In the genomic region with DNA sequence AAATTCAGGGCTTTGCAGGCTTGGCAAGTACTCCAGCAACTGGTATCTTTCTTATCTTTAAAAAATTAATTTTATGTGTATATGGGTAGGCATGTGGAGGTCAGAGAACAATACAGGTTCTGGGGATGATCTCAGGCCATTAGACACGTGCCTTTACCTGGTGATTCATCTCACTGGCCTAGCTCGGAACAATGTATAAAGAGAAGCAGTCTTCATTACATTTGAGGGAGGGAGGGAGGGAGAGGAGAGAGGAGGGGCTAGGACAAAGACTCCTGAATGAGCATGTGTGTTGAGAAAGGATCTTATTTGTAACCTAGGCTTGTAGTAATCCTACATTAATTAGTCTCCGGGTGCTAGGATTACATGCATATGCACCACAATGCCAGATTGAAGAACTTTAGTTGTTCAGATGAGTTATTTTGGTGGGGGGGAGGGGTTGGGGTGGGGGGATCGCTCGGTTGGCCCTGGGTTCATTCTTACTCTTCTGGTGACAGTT, we compare ENCODE assay signal across 15 mouse cellular contexts. TPM values are rescaled to one million over a fixed set of nuclear protein-coding genes. Genes with fewer than 3 reads are reported as not detected.
DNase-seq lines count a peak whose midpoint lies in the region; ATAC-seq and TF ChIP-seq lines count a peak whose summit lies in the region.
"Had no signal": no experiment of that assay in that cellular context is flagged by ENCODE, and none has a peak within 500 bp of the region (broad histone marks: within the 10 kb centered on the region; RNA-seq: fewer than 3 reads in every experiment).

No protein-coding gene starts in this region.

- no peak overlapping the region for H3K4me3 ChIP-seq in forebrain, embryonic 10.5 days
- no peak overlapping the region for H3K4me3 ChIP-seq in forebrain, postnatal 0 days (ENCODE audit: low read depth, low read length)
- H3K4me3 ChIP-seq in midbrain, embryonic 13.5 days (replicated peaks): no peak overlapping the region
- H3K4me3 ChIP-seq in midbrain, embryonic 16.5 days (ENCODE audit: low read depth, low read length): no peak overlapping the region
- no peak overlapping the region for H3K4me3 ChIP-seq in forebrain, embryonic 14.5 days (ENCODE audit: low read depth, low read length)
- no peak overlapping the region for H3K4me3 ChIP-seq in liver, embryonic 16.5 days (ENCODE audit: low read depth, low read length)
- H3K4me3 ChIP-seq: limb, embryonic 13.5 days had no signal

- no peaks in the 10 kb centered on the region for H3K27me3 ChIP-seq in forebrain, embryonic 10.5 days (ENCODE audit: poor library complexity, severe bottlenecking)
- H3K27me3 ChIP-seq in forebrain, postnatal 0 days (ENCODE audit: insufficient read depth, low read length): no peaks in the 10 kb centered on the region
- H3K27me3 ChIP-seq in midbrain, embryonic 13.5 days: no peaks in the 10 kb centered on the region
- no peaks in the 10 kb centered on the region for H3K27me3 ChIP-seq in midbrain, embryonic 16.5 days (ENCODE audit: control insufficient read depth, insufficient read depth, low read depth, low read length)
- H3K27me3 ChIP-seq in forebrain, embryonic 14.5 days (replicated peaks; ENCODE audit: control insufficient read depth, insufficient read depth, low read length): no peaks in the 10 kb centered on the region
- no peaks in the 10 kb centered on the region for H3K27me3 ChIP-seq in liver, embryonic 16.5 days (ENCODE audit: control insufficient read depth, insufficient read depth, low read depth, low read length)
- H3K27me3 ChIP-seq: limb, embryonic 13.5 days had no signal

- no peak overlapping the region for H3K9ac ChIP-seq in forebrain, postnatal 0 days
- H3K9ac ChIP-seq in midbrain, embryonic 13.5 days (replicated peaks): no peak overlapping the region
- H3K9ac ChIP-seq in midbrain, embryonic 16.5 days (ENCODE audit: low read depth, low read length): no peak overlapping the region
- no peak overlapping the region for H3K9ac ChIP-seq in forebrain, embryonic 14.5 days (ENCODE audit: low read length)
- H3K9ac ChIP-seq in liver, embryonic 16.5 days (ENCODE audit: low read depth, low read length): 0 out of 2 replicates have a peak overlapping the region, but pooled peaks have one; percentile 35
- H3K9ac ChIP-seq: limb, embryonic 13.5 days had no signal

- 51% methylated on average over 5 of the region's 5 CpGs for WGBS in forebrain, embryonic 10.5 days
- 11% methylated on average over 5 of the region's 5 CpGs for WGBS in forebrain, postnatal 0 days
- 39% methylated on average over 5 of the region's 5 CpGs for WGBS in midbrain, embryonic 13.5 days
- 31% methylated on average over 5 of the region's 5 CpGs for WGBS in midbrain, embryonic 16.5 days
- 9% methylated on average over 5 of the region's 5 CpGs for WGBS in forebrain, embryonic 14.5 days
- WGBS in liver, embryonic 16.5 days (ENCODE audit: insufficient replicate concordance): 72% methylated on average over 5 of the region's 5 CpGs

- intact Hi-C loops in gastrocnemius, postnatal 14 days (cut with DNase I; ENCODE audit: low total_unique reads): no loop called here

- no peak for ATAC-seq in forebrain, postnatal 0 days
- peak; percentile 50 for ATAC-seq in midbrain, embryonic 13.5 days
- no peak for ATAC-seq in midbrain, embryonic 16.5 days
- ATAC-seq in forebrain, embryonic 14.5 days: no peak
- no peak for ATAC-seq in liver, embryonic 16.5 days (ENCODE audit: low read depth)
- ATAC-seq: hindbrain, postnatal 0 days had no signal

- H3K36me3 ChIP-seq in forebrain, embryonic 10.5 days (replicated peaks): peaks cover 40% of the 10 kb centered on the region
- no peaks in the 10 kb centered on the region for H3K36me3 ChIP-seq in forebrain, postnatal 0 days (ENCODE audit: insufficient read depth)
- H3K36me3 ChIP-seq in midbrain, embryonic 13.5 days: peaks cover 5% of the 10 kb centered on the region; the same call in 1 of the 2 replicates
- no peaks in the 10 kb centered on the region for H3K36me3 ChIP-seq in midbrain, embryonic 16.5 days (ENCODE audit: control insufficient read depth, insufficient read depth, low read length)
- H3K36me3 ChIP-seq in forebrain, embryonic 14.5 days (ENCODE audit: control insufficient read depth, insufficient read depth, low read length): peaks cover 6% of the 10 kb centered on the region; the same call in 1 of the 2 replicates
- H3K36me3 ChIP-seq in liver, embryonic 16.5 days (ENCODE audit: control insufficient read depth, insufficient read depth): no peaks in the 10 kb centered on the region; the same call in 1 of the 2 replicates

- no peak overlapping the region for H3K4me2 ChIP-seq in forebrain, postnatal 0 days (ENCODE audit: low read depth)
- H3K4me2 ChIP-seq in midbrain, embryonic 13.5 days (replicated peaks): no peak overlapping the region
- no peak overlapping the region for H3K4me2 ChIP-seq in midbrain, embryonic 16.5 days (ENCODE audit: low read length)
- H3K4me2 ChIP-seq in forebrain, embryonic 14.5 days (ENCODE audit: low read length): no peak overlapping the region
- H3K4me2 ChIP-seq in liver, embryonic 16.5 days (ENCODE audit: low read depth, low read length): peak overlapping the region; percentile 46; the same call in 1 of the 2 replicates
- H3K4me2 ChIP-seq: limb, embryonic 13.5 days had no signal

- no peak for DNase-seq in forebrain, embryonic 10.5 days (ENCODE audit: extremely low spot score, low spot score)
- no peak for DNase-seq in forebrain, postnatal 0 days
- peak; percentile 34 for DNase-seq in forebrain, embryonic 14.5 days (ENCODE audit: low spot score)
- no peak for DNase-seq in cerebellum, adult 11 months
- DNase-seq in gastrocnemius, postnatal 14 days: no peak
- DNase-seq: cerebellum, postnatal 14 days; embryo, embryonic 11 days; gastrocnemius, postnatal 36 days; kidney, adult 8-10 months; kidney, postnatal 25 days had no signal

- H3K27ac ChIP-seq in forebrain, embryonic 10.5 days: 0 out of 2 replicates have a peak overlapping the region, but pooled peaks have one; percentile 40
- no peak overlapping the region for H3K27ac ChIP-seq in forebrain, postnatal 0 days (ENCODE audit: low read depth, low read length)
- H3K27ac ChIP-seq in midbrain, embryonic 13.5 days: no peak overlapping the region
- no peak overlapping the region for H3K27ac ChIP-seq in midbrain, embryonic 16.5 days (ENCODE audit: low read length)
- H3K27ac ChIP-seq in forebrain, embryonic 14.5 days (ENCODE audit: low read depth, low read length): no peak overlapping the region
- peak overlapping the region; percentile 98 for H3K27ac ChIP-seq in liver, embryonic 16.5 days (ENCODE audit: low read length)
- H3K27ac ChIP-seq: hindbrain, postnatal 0 days; limb, embryonic 13.5 days had no signal

- TF ChIP-seq CTCF in forebrain, postnatal 0 days (IDR thresholded peaks at IDR 0.05; ENCODE audit: low read depth): no peak

- H3K4me1 ChIP-seq in forebrain, embryonic 10.5 days: peaks cover 50% of the 10 kb centered on the region
- H3K4me1 ChIP-seq in forebrain, postnatal 0 days (ENCODE audit: insufficient read depth): peaks cover 9% of the 10 kb centered on the region; the same call in 1 of the 2 replicates
- peaks cover 81% of the 10 kb centered on the region for H3K4me1 ChIP-seq in midbrain, embryonic 13.5 days (replicated peaks)
- H3K4me1 ChIP-seq in midbrain, embryonic 16.5 days (ENCODE audit: control insufficient read depth, insufficient read depth, low read length): peaks cover 43% of the 10 kb centered on the region
- H3K4me1 ChIP-seq in forebrain, embryonic 14.5 days (ENCODE audit: control insufficient read depth, insufficient read depth, low read length): peaks cover 14% of the 10 kb centered on the region; the same call in 1 of the 2 replicates
- peaks cover 77% of the 10 kb centered on the region for H3K4me1 ChIP-seq in liver, embryonic 16.5 days (ENCODE audit: control insufficient read depth, low read depth, low read length)

- no peaks in the 10 kb centered on the region for H3K9me3 ChIP-seq in forebrain, embryonic 10.5 days
- H3K9me3 ChIP-seq in forebrain, postnatal 0 days (ENCODE audit: low read length): no peaks in the 10 kb centered on the region
- no peaks in the 10 kb centered on the region for H3K9me3 ChIP-seq in midbrain, embryonic 13.5 days
- H3K9me3 ChIP-seq in midbrain, embryonic 16.5 days (replicated peaks; ENCODE audit: control insufficient read depth, low read length, poor library complexity, severe bottlenecking): no peaks in the 10 kb centered on the region
- H3K9me3 ChIP-seq in forebrain, embryonic 14.5 days (replicated peaks; ENCODE audit: control insufficient read depth, low read length): no peaks in the 10 kb centered on the region
- H3K9me3 ChIP-seq in liver, embryonic 16.5 days (replicated peaks; ENCODE audit: control insufficient read depth, low read length): no peaks in the 10 kb centered on the region
- H3K9me3 ChIP-seq: limb, embryonic 13.5 days had no signal

RNA-seq across cellular contexts. Expression of gene Pum1, which starts 48.3 kb away (rescaled TPM):
- polyA plus RNA-seq in forebrain, embryonic 10.5 days (2016; fragmentation: Nextera tagmentation; extraction: Ambion mirVana): 121 and 126 TPM in 2 replicates
- total RNA-seq in forebrain, postnatal 0 days (2014; rRNA removed): 76.9 and 84.6 TPM in 2 replicates
- 59.8 and 85.6 TPM in 2 replicates for polyA plus RNA-seq in forebrain, postnatal 0 days (2015; fragmentation: Nextera tagmentation; extraction: Ambion mirVana)
- polyA plus RNA-seq in midbrain, embryonic 13.5 days (2015; fragmentation: Nextera tagmentation; extraction: Ambion mirVana): 120 TPM in 2 replicates
- 99.4 and 108 TPM in 2 replicates for polyA plus RNA-seq in midbrain, embryonic 16.5 days (2015; fragmentation: Nextera tagmentation; extraction: Ambion mirVana)
- polyA plus RNA-seq in forebrain, embryonic 14.5 days (2014; fragmentation: Nextera tagmentation; extraction: Ambion mirVana): 91.6 and 116 TPM in 2 replicates
- 33.5 and 35.7 TPM in 2 replicates for polyA plus RNA-seq in liver, embryonic 16.5 days (2015; fragmentation: Nextera tagmentation; extraction: Ambion mirVana)
- total RNA-seq in gastrocnemius, postnatal 14 days (2021): 10 to 100 TPM; 31.5 to 34.3 TPM

Comparison
In these comparisons a context has a peak if more than half of its experiments do, and no peak if none do; other contexts are left out.
1. H3K27ac ChIP-seq: peak in forebrain, embryonic 10.5 days (single experiment) and liver, embryonic 16.5 days (single experiment); none in forebrain, postnatal 0 days (single experiment), midbrain, embryonic 13.5 days (single experiment), midbrain, embryonic 16.5 days (single experiment) and forebrain, embryonic 14.5 days (single experiment).